Comparison of ENCODE assay signal across 9 mouse cellular contexts in genomic region chr7:65861591-65862472, GRCm38 (mm10). TPM values are rescaled to one million over a fixed set of nuclear protein-coding genes. Genes with fewer than 3 reads are reported as not detected.
DNase-seq lines count a peak whose midpoint lies in the region; ATAC-seq lines count a peak whose summit lies in the region.
"Had no signal": no experiment of that assay in that cellular context is flagged by ENCODE, and none has a peak within 500 bp of the region (broad histone marks: within the 10 kb centered on the region; RNA-seq: fewer than 3 reads in every experiment).

Gene Pcsk6 (plus strand): TSS chr7:65861734.

- H3K9me3 ChIP-seq in embryonic facial prominence, embryonic 12.5 days = no peaks in the 10 kb centered on the region
- no peaks in the 10 kb centered on the region for H3K9me3 ChIP-seq in heart, embryonic 10.5 days
- H3K9me3 ChIP-seq in liver, embryonic 11.5 days (ENCODE audit: control insufficient read depth, low read length) = no peaks in the 10 kb centered on the region
- no peaks in the 10 kb centered on the region for H3K9me3 ChIP-seq in neural tube, embryonic 13.5 days

- H3K27me3 ChIP-seq in embryonic facial prominence, embryonic 12.5 days = peaks cover 53% of the 10 kb centered on the region
- H3K27me3 ChIP-seq in heart, embryonic 10.5 days (ENCODE audit: insufficient read depth, poor library complexity, severe bottlenecking) = peaks cover 95% of the 10 kb centered on the region
- peaks cover 56% of the 10 kb centered on the region for H3K27me3 ChIP-seq in liver, embryonic 11.5 days (replicated peaks; ENCODE audit: control insufficient read depth, insufficient read depth, low read length)
- H3K27me3 ChIP-seq in neural tube, embryonic 13.5 days = peaks cover 80% of the 10 kb centered on the region

- H3K36me3 ChIP-seq in embryonic facial prominence, embryonic 12.5 days = no peaks in the 10 kb centered on the region
- H3K36me3 ChIP-seq in heart, embryonic 10.5 days = no peaks in the 10 kb centered on the region
- H3K36me3 ChIP-seq in liver, embryonic 11.5 days (ENCODE audit: control insufficient read depth, insufficient read depth, low read length) = no peaks in the 10 kb centered on the region
- no peaks in the 10 kb centered on the region for H3K36me3 ChIP-seq in neural tube, embryonic 13.5 days

- peak within 1 kb of the TSS; percentile 97 for H3K4me2 ChIP-seq in embryonic facial prominence, embryonic 12.5 days (replicated peaks)
- peak within 1 kb of the TSS; percentile 81 for H3K4me2 ChIP-seq in liver, embryonic 11.5 days
- peak within 1 kb of the TSS; percentile 98 for H3K4me2 ChIP-seq in neural tube, embryonic 13.5 days

- H3K4me1 ChIP-seq in embryonic facial prominence, embryonic 12.5 days = peaks cover 12% of the 10 kb centered on the region
- H3K4me1 ChIP-seq in heart, embryonic 10.5 days = peaks cover 22% of the 10 kb centered on the region; the same call in 1 of the 2 replicates
- peaks cover 7% of the 10 kb centered on the region for H3K4me1 ChIP-seq in liver, embryonic 11.5 days (replicated peaks; ENCODE audit: control insufficient read depth, insufficient read depth, low read length)
- peaks cover 14% of the 10 kb centered on the region for H3K4me1 ChIP-seq in neural tube, embryonic 13.5 days (replicated peaks)

- peak within 1 kb of the TSS; percentile 62 for H3K4me3 ChIP-seq in embryonic facial prominence, embryonic 12.5 days
- H3K4me3 ChIP-seq in heart, embryonic 10.5 days = peak within 1 kb of the TSS; percentile 75
- H3K4me3 ChIP-seq in liver, embryonic 11.5 days (ENCODE audit: low read depth, low read length) = peak within 1 kb of the TSS; percentile 57
- peak within 1 kb of the TSS; percentile 61 for H3K4me3 ChIP-seq in neural tube, embryonic 13.5 days
- H3K4me3 ChIP-seq: myocyte had no signal

- WGBS in embryonic facial prominence, embryonic 12.5 days = 1% methylated on average over 91 of the region's 111 CpGs
- 7% methylated on average over 93 of the region's 111 CpGs for WGBS in heart, embryonic 10.5 days
- under 1% methylated on average over 73 of the region's 111 CpGs for WGBS in liver, embryonic 11.5 days
- under 1% methylated on average over 94 of the region's 111 CpGs for WGBS in neural tube, embryonic 13.5 days

- H3K9ac ChIP-seq in embryonic facial prominence, embryonic 12.5 days = peak within 1 kb of the TSS; percentile 56
- H3K9ac ChIP-seq in liver, embryonic 11.5 days (ENCODE audit: low read depth, low read length) = peak within 1 kb of the TSS; percentile 53
- peak within 1 kb of the TSS; percentile 67 for H3K9ac ChIP-seq in neural tube, embryonic 13.5 days

- no peak within 1 kb of the TSS for H3K27ac ChIP-seq in embryonic facial prominence, embryonic 12.5 days
- peak within 1 kb of the TSS; percentile 87 for H3K27ac ChIP-seq in heart, embryonic 10.5 days
- no peak within 1 kb of the TSS for H3K27ac ChIP-seq in liver, embryonic 11.5 days (ENCODE audit: low read depth, low read length)
- no peak within 1 kb of the TSS for H3K27ac ChIP-seq in neural tube, embryonic 13.5 days (replicated peaks)

- DNase-seq in right cerebral cortex, adult 18-20 months = peak; percentile 29
- DNase-seq in right cerebral cortex, postnatal 36 days (ENCODE audit: low spot score in 2 of 2) = no peak
- peak; percentile 78 for DNase-seq in heart, embryonic 10.5 days (ENCODE audit: low spot score)
- DNase-seq in kidney, adult 9 months = peak; percentile 13
- DNase-seq in liver, embryonic 11.5 days (ENCODE audit: low spot score) = peak; percentile 43
- no peak for DNase-seq in spleen, postnatal 36 days (ENCODE audit: low spot score in 2 of 2)

- ATAC-seq in embryonic facial prominence, embryonic 12.5 days (ENCODE audit: insufficient number of reproducible peaks, insufficient read depth, low FRiP score, low TSS enrichment) = 0 out of 2 replicates have a peak, but pooled peaks have one; percentile 32
- ATAC-seq in liver, embryonic 11.5 days (replicated peaks; ENCODE audit: low FRiP score) = peak; percentile 45
- ATAC-seq in neural tube, embryonic 13.5 days (ENCODE audit: low read depth) = peak; percentile 73

RNA-seq across cellular contexts. Expression of gene Pcsk6, which starts in this region (rescaled TPM):
- 2.0 and 2.1 TPM in 2 replicates for polyA plus RNA-seq in embryonic facial prominence, embryonic 12.5 days (2016; fragmentation: Nextera tagmentation; extraction: Ambion mirVana)
- 3.5 and 5.1 TPM in 2 replicates for polyA plus RNA-seq in heart, embryonic 10.5 days (2016; fragmentation: Nextera tagmentation; extraction: Ambion mirVana)
- polyA plus RNA-seq in liver, embryonic 11.5 days (2014; fragmentation: Nextera tagmentation; extraction: Ambion mirVana) = 1.3 and 1.8 TPM in 2 replicates
- polyA plus RNA-seq in neural tube, embryonic 13.5 days (2015; fragmentation: Nextera tagmentation; extraction: Ambion mirVana) = 1.2 and 1.3 TPM in 2 replicates

Comparison
In these comparisons a context has a peak if more than half of its experiments do, and no peak if none do; other contexts are left out.
1. DNase-seq: peak in right cerebral cortex, adult 18-20 months (single experiment), heart, embryonic 10.5 days (single experiment), kidney, adult 9 months (single experiment) and liver, embryonic 11.5 days (single experiment); none in right cerebral cortex, postnatal 36 days (0 of 2) and spleen, postnatal 36 days (0 of 2).
2. Peak in every context shown above with its lines, with median percentiles within 50 percentile points of each other: ATAC-seq, H3K4me2 ChIP-seq, H3K4me3 ChIP-seq and H3K9ac ChIP-seq.